Mouse (Mus musculus) liver, embryonic 12.5 days (tissue): ENCODE data around the gene Vmn1r195. TPM values are rescaled to one million over a fixed set of nuclear protein-coding genes. Genes with fewer than 3 reads are reported as not detected.
"Not testable (repeated sequence)": the region's sequence is repeated elsewhere in the genome, so short reads cannot be mapped to it uniquely, and the experiment has no call there.

Source experiments
- ATAC-seq: fragments of 200-750 bp; cut with Nextera tagmentation; 2 replicates; pipeline ENCODE4 v1.8.0; 2017; ENCODE audit warnings: moderate number of reproducible peaks, mild to moderate bottlenecking, moderate library complexity
- H3K27ac ChIP-seq: fragments of 300-500 bp; sonication (generic); 2 replicates; pipeline ENCODE4 v1.5.1; 2016; ENCODE audit warnings: mild to moderate bottlenecking
- H3K27me3 ChIP-seq: fragments of 300-500 bp; sonication (generic); replicated peaks from 2 replicates; pipeline ENCODE4 v1.6.1; 2016; ENCODE audit warnings: mild to moderate bottlenecking, moderate library complexity
- H3K36me3 ChIP-seq: fragments of 300-500 bp; sonication (generic); 2 replicates; pipeline ENCODE4 v1.6.1; 2016; ENCODE audit warnings: mild to moderate bottlenecking, moderate library complexity
- H3K4me1 ChIP-seq: fragments of 300-500 bp; sonication (generic); 2 replicates; pipeline ENCODE4 v1.6.1; 2016
- H3K4me2 ChIP-seq: fragments of 300-500 bp; sonication (generic); 2 replicates; pipeline ENCODE4 v1.6.1; 2016; ENCODE audit warnings: mild to moderate bottlenecking, moderate library complexity
- H3K4me3 ChIP-seq: fragments of 300-500 bp; sonication (generic); 2 replicates; pipeline ENCODE4 v1.5.1; 2016; ENCODE audit warnings: mild to moderate bottlenecking, moderate library complexity
- H3K9ac ChIP-seq: fragments of 300-500 bp; sonication (generic); 2 replicates; pipeline ENCODE4 v1.6.1; 2016; ENCODE audit warnings: mild to moderate bottlenecking, moderate library complexity
- H3K9me3 ChIP-seq: fragments of 300-500 bp; sonication (generic); replicated peaks from 2 replicates; pipeline ENCODE4 v1.6.1; 2016; ENCODE audit warnings: mild to moderate bottlenecking, moderate library complexity
- WGBS: fragments of 180-500 bp; shearing (Covaris S2); methylation state at CpG from one replicate; pipeline ENCODE4 v1.1.7; 2016; ENCODE audit not compliant: insufficient replicate concordance; 5-methylcytosine and 5-hydroxymethylcytosine counted together
- polyA plus RNA-seq: library from polyadenylated mRNA; unstranded; fragments of >200 nt; fragmentation: Nextera tagmentation; extraction: Ambion mirVana; gene quantifications from 2 replicates; pipeline ENCODE4 v1.2.1, GENCODE M21; 2016

Vmn1r195 gene
- not detected in 2 replicates for polyA plus RNA-seq

GRCm38 (mm10) chr13:22270222-22270621 lies at the start of gene Vmn1r195:
TSS of gene Vmn1r195 (plus strand) at chr13:22270522.
- not testable (repeated sequence) for H3K9me3 ChIP-seq, H3K9ac ChIP-seq, H3K36me3 ChIP-seq, H3K4me3 ChIP-seq, H3K27me3 ChIP-seq, H3K4me2 ChIP-seq, H3K4me1 ChIP-seq, H3K27ac ChIP-seq, ATAC-seq
- 68% methylated on average over 1 of the region's 1 CpGs for WGBS

GRCm38 (mm10) chr13:22223060-22223459 lies 47.3 kb upstream of the Vmn1r195 start, which contains the start of gene Vmn1r193:
TSS of gene Vmn1r193 (minus strand) at chr13:22223160.
- H3K4me2 ChIP-seq, H3K27me3 ChIP-seq, H3K4me3 ChIP-seq, ATAC-seq, H3K27ac ChIP-seq, H3K9ac ChIP-seq, H3K9me3 ChIP-seq, H3K36me3 ChIP-seq, H3K4me1 ChIP-seq: not testable (repeated sequence)
- WGBS: 40% methylated on average over 1 of the region's 1 CpGs

- no peak within 1 kb of the TSS for H3K4me2 ChIP-seq
- H3K4me1 ChIP-seq: no peaks in the 10 kb centered on the region
- no peaks in the 10 kb centered on the region for H3K9me3 ChIP-seq
- WGBS: 30% methylated on average over 1 of the region's 1 CpGs
- H3K4me3 ChIP-seq: no peak within 1 kb of the TSS
- no peak within 1 kb of the TSS for H3K9ac ChIP-seq
- H3K27me3 ChIP-seq: no peaks in the 10 kb centered on the region
- no peak for ATAC-seq
- no peak within 1 kb of the TSS for H3K27ac ChIP-seq
- H3K36me3 ChIP-seq: no peaks in the 10 kb centered on the region
Observed at GRCm38 (mm10) chr13:22243915-22244314, 26.4 kb upstream of the Vmn1r195 start, which contains the start of gene Vmn1r194. TSS of gene Vmn1r194 (plus strand) at chr13:22244215.

GRCm38 (mm10) chr13:22271721-22272120 lies 1.4 kb downstream of the Vmn1r195 start:
- Histone ChIP-seq H3K27ac (no peak overlapping the region), H3K27me3 (no peaks in the 10 kb centered on the region), H3K4me1 (no peaks in the 10 kb centered on the region), H3K9me3 (no peaks in the 10 kb centered on the region), H3K36me3 (no peaks in the 10 kb centered on the region), H3K4me2 (no peak overlapping the region), H3K9ac (no peak overlapping the region), H3K4me3 (no peak overlapping the region)
- ATAC-seq: no peak
- whole genome bisulfite sequencing: 45% methylated on average over 2 of the region's 2 CpGs

GRCm38 (mm10) chr13:22284578-22284977 lies 14.3 kb downstream of the Vmn1r195 start:
- Histone ChIP-seq H3K27me3 (no peaks in the 10 kb centered on the region), H3K4me2 (no peak overlapping the region), H3K4me1 (no peaks in the 10 kb centered on the region), H3K27ac (no peak overlapping the region), H3K9ac (no peak overlapping the region), H3K9me3 (no peaks in the 10 kb centered on the region), H3K4me3 (no peak overlapping the region), H3K36me3 (no peaks in the 10 kb centered on the region)
- no peak for ATAC-seq
- 55% methylated on average over 2 of the region's 2 CpGs for WGBS

- Histone ChIP-seq H3K36me3 (no peaks in the 10 kb centered on the region), H3K9me3 (no peaks in the 10 kb centered on the region), H3K4me1 (no peaks in the 10 kb centered on the region), H3K27ac (no peak within 1 kb of the TSS), H3K4me2 (no peak within 1 kb of the TSS), H3K4me3 (no peak within 1 kb of the TSS), H3K27me3 (no peaks in the 10 kb centered on the region), H3K9ac (no peak within 1 kb of the TSS)
- WGBS: 54% methylated on average over 2 of the region's 2 CpGs
- no peak for ATAC-seq
Observed at GRCm38 (mm10) chr13:22289620-22290019, 19.3 kb downstream of the Vmn1r195 start, which contains the start of gene Vmn1r196. TSS of gene Vmn1r196 (plus strand) at chr13:22289920.

- not testable (repeated sequence) for H3K27ac ChIP-seq, ATAC-seq, H3K9me3 ChIP-seq, H3K36me3 ChIP-seq, H3K27me3 ChIP-seq, H3K4me1 ChIP-seq, H3K4me2 ChIP-seq, H3K9ac ChIP-seq, H3K4me3 ChIP-seq
- WGBS: 78% methylated on average over 5 of the region's 5 CpGs
Observed at GRCm38 (mm10) chr13:22308075-22308474, 37.8 kb downstream of the Vmn1r195 start.

GRCm38 (mm10) chr13:22315361-22315760 lies 45.0 kb downstream of the Vmn1r195 start:
- no peaks in the 10 kb centered on the region for H3K36me3 ChIP-seq
- ATAC-seq: no peak
- H3K27me3 ChIP-seq: no peaks in the 10 kb centered on the region
- H3K9me3 ChIP-seq: no peaks in the 10 kb centered on the region
- no peak overlapping the region for H3K9ac ChIP-seq
- H3K27ac ChIP-seq: no peak overlapping the region
- no peak overlapping the region for H3K4me3 ChIP-seq
- H3K4me1 ChIP-seq: no peaks in the 10 kb centered on the region
- WGBS: 58% methylated on average over 2 of the region's 2 CpGs
- no peak overlapping the region for H3K4me2 ChIP-seq

GRCm38 (mm10) chr13:22317366-22317765 lies 47.0 kb downstream of the Vmn1r195 start:
- Histone ChIP-seq H3K4me2 (no peak overlapping the region), H3K4me3 (no peak overlapping the region), H3K9ac (no peak overlapping the region), H3K27me3 (no peaks in the 10 kb centered on the region), H3K36me3 (no peaks in the 10 kb centered on the region), H3K4me1 (no peaks in the 10 kb centered on the region), H3K27ac (no peak overlapping the region), H3K9me3 (no peaks in the 10 kb centered on the region)
- WGBS: 72% methylated on average over 2 of the region's 2 CpGs
- no peak for ATAC-seq

GRCm38 (mm10) chr13:22320091-22320490 lies 49.8 kb downstream of the Vmn1r195 start:
- Histone ChIP-seq H3K27me3 (no peaks in the 10 kb centered on the region), H3K27ac (no peak overlapping the region), H3K4me1 (no peaks in the 10 kb centered on the region), H3K9ac (no peak overlapping the region), H3K36me3 (no peaks in the 10 kb centered on the region), H3K4me2 (no peak overlapping the region), H3K9me3 (no peaks in the 10 kb centered on the region), H3K4me3 (no peak overlapping the region)
- no peak for ATAC-seq

- no peak within 1 kb of the TSS for H3K4me2 ChIP-seq
- H3K4me1 ChIP-seq: no peaks in the 10 kb centered on the region
- no peak within 1 kb of the TSS for H3K9ac ChIP-seq
- H3K27me3 ChIP-seq: no peaks in the 10 kb centered on the region
- no peak for ATAC-seq
- H3K27ac ChIP-seq: no peak within 1 kb of the TSS
- no peak within 1 kb of the TSS for H3K4me3 ChIP-seq
- H3K36me3 ChIP-seq: no peaks in the 10 kb centered on the region
- H3K9me3 ChIP-seq: no peaks in the 10 kb centered on the region
Observed at GRCm38 (mm10) chr13:22324289-22324688, 54.0 kb downstream of the Vmn1r195 start, which contains the start of gene Vmn1r197. TSS of gene Vmn1r197 (plus strand) at chr13:22324589.
